Mouse (Mus musculus): ENCODE measurements around the gene Klrb1b. TPM values are rescaled to one million over a fixed set of nuclear protein-coding genes. Genes with fewer than 3 reads are reported as not detected.

Gene Klrb1b
- polyA plus RNA-seq (2021; fragmentation: Nextera tagmentation): not detected in 2 replicates
- long read RNA-seq, experiment 1: 0 reads
- long read RNA-seq, experiment 2: 0 reads

GRCm38 (mm10) chr6:128826132-128826531 is at the start of gene Klrb1b, which contains the start of gene Gm44511:
Klrb1b (minus strand) TSS chr6:128826331.
Gm44511 (minus strand) TSS chr6:128826315.

GRCm38 (mm10) chr6:128789115-128789514 is 37.0 kb downstream of the Klrb1b start, which contains the start of gene Klrb1c:
Klrb1c (minus strand) TSS chr6:128789215.

Other genes starting within 250 kb of the Klrb1b start
- 42.6 and 55.8 TPM in 2 replicates for gene A2ml1, start 244.7 kb downstream of the Klrb1b start, polyA plus RNA-seq (2021; fragmentation: Nextera tagmentation)
- gene Klrb1a, start 202.8 kb downstream of the Klrb1b start, polyA plus RNA-seq (2021; fragmentation: Nextera tagmentation): not detected in 2 replicates
- gene Clec2h, start 163.9 kb downstream of the Klrb1b start, polyA plus RNA-seq (2021; fragmentation: Nextera tagmentation): not detected in 2 replicates
- gene Klrb1, start 103.3 kb downstream of the Klrb1b start, polyA plus RNA-seq (2021; fragmentation: Nextera tagmentation): not detected in 2 replicates
- gene Klrb1c, start 37.1 kb downstream of the Klrb1b start, polyA plus RNA-seq (2021; fragmentation: Nextera tagmentation): not detected in 2 replicates
- not detected in 2 replicates for gene Gm44511, start within 50 bp of the Klrb1b start, polyA plus RNA-seq (2021; fragmentation: Nextera tagmentation)
- not detected in 2 replicates for gene Clec2i, start 61.3 kb upstream of the Klrb1b start, polyA plus RNA-seq (2021; fragmentation: Nextera tagmentation)
- 0.88 and 1.4 TPM in 2 replicates for gene BC035044, start 64.8 kb upstream of the Klrb1b start, polyA plus RNA-seq (2021; fragmentation: Nextera tagmentation)
- not detected in 2 replicates for gene Clec2g, start 108.0 kb upstream of the Klrb1b start, polyA plus RNA-seq (2021; fragmentation: Nextera tagmentation)
- 0.24 and 0.26 TPM in 2 replicates for gene Klrb1f, start 219.6 kb upstream of the Klrb1b start, polyA plus RNA-seq (2021; fragmentation: Nextera tagmentation)